Mouse (Mus musculus) left cerebral cortex, postnatal 25 days (tissue): ENCODE data around the gene Lca5. TPM values are rescaled to one million over a fixed set of nuclear protein-coding genes. Genes with fewer than 3 reads are reported as not detected.

Source experiments
- DNase-seq, 2 experiments: peaks; one replicate each; pipeline ENCODE4 v3.0.0; 2022; ENCODE audit warnings: low spot score in 2 of 2, mixed read lengths in 1 of 2
- intact Hi-C: fragments of 180-260 bp; cut with DNase I; formaldehyde crosslinking; loops from one replicate; pipeline ENCODE4 v1.15.1; 2025
- total RNA-seq, 2 experiments: library from RNA; stranded (reverse); gene quantifications; 2 replicates each; pipeline ENCODE4 v1.2.3; 2021

Lca5 gene
- total RNA-seq, 2 experiments from 2014 or later, result 11.7 to 17.1 TPM

DNA sequence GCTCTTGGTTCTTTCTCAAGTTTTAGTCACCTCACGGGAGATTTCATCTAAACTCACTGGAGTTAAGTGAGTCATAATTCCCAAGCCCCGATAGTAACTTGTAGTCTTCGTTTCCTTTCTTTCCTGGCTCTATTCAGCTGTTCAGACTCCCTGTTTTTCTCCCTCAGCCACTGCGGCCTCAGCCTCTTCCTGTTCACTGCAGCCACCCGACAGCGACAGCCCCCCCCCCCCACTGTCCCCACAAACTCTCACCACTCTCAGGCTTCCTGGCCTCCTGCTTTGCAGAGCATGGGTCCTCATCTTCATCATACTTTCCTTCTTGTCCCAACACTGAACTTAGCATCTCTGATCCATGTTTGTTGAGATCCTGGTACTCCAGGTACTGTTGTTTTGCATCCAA lies 42.7 kb downstream of the Lca5 start:
- DNase-seq, result no peak
- intact Hi-C loops, result no loop called here

DNA sequence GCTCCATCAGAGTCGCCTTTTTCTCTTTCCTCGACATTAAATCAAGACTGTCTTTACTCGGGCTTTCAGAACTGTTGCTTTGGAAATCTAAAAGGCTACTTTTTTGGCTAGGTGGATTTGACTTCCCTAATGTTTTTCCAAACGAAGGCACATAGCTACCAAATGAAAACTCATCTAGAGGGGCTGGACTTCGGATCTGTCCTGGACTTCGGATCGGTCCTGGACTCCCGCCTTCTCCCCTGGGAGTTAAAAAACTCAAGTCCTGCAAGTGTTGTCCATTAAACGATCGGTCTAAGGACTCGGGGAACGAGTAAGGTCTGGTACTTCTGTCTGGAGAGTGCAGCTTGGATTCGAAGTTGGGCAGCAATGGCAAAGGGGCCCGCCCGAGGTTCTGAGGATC lies 45.5 kb downstream of the Lca5 start:
- DNase-seq, result no peak
- intact Hi-C loops, result no loop called here

DNA sequence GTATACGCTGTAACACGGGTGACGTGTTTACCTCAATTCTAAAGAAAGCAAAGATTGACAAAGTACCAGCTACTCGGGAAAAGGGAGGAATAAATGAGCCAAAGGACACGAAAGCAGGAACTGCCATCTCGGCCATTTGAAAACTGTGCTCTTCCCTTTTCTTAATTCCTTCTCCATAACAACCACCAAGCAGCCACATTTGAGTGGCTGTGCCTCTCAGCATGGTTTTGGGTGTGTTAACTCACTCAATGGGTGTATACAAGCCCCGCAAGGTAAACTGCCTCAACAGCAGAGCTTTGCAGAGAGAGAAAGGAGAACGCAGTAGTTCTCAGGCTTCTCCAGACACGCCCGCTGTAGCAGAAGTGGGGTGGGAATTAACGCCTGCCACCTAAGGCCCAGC lies 48.9 kb downstream of the Lca5 start:
- intact Hi-C loops, result no loop called here
- no peak for DNase-seq

DNA sequence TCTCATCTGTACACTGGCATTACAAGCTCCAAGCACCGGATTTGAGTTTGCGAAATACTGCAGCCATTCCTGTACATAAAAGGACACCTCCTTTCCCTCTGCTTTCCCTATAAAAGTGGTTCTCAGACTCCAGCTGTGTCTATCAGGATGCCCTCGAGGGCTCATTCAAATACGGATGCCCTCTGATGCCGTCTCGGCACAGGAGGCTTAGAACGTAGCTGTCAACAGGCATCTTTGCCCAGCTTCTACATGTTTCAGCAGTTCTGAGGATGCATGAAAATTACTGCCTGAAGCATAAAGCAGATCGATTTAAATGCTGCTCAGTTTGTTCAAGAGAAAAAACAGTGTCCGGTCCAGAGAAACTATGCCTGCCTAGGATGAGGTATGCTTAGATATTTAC lies 51.4 kb downstream of the Lca5 start:
- intact Hi-C loops, result no loop called here
- no peak for DNase-seq

DNA sequence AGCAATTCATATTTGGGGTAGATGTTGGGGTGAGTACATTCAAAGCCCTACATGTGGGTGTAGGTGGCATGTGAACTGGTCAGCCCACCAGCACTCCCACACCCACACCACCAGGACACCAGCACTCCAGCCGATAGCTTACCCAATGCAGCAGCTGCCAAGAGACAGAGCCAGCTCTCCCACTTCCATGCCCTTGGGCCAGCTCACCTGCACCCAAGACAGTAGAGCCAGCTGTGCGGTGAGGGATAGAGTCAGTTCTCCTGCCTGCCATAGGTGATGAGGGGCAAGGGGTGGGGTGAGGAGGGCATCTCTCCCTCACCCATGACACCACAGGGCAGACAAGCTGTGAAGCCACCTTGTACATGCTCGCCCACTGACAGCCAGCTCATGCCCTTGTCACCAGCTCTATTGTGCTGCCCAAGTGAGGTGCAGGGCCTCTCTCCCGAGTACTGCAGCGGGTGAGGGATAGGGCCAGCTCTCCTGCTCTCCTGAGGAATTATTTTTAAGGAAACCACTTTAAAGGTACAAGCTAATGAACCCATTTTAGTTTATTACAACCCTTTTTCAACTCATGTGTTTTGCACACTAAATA lies 54.6 kb downstream of the Lca5 start:
- DNase-seq, result no peak
- intact Hi-C loops, result no loop called here

DNA sequence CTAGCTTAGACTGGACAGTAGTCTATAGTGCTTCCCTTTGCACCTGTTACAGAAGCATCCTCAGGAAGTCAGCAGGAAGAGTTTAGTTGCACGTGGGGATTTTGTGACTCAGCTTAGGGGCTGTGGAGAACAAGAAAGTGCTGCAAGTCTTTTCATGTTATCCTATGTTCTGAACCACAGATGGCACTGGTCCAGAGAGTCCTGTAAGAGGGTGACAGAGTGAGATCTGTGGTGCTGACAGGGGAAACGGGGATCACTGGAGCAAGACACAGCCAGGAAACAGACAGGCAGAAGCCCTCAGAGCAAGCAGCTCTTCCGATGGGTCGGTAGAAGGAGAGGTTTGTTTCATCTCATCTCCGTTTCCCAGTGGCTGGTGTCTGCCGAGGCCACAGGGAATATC lies 55.6 kb downstream of the Lca5 start:
- DNase-seq, result no peak
- intact Hi-C loops, result no loop called here

DNA sequence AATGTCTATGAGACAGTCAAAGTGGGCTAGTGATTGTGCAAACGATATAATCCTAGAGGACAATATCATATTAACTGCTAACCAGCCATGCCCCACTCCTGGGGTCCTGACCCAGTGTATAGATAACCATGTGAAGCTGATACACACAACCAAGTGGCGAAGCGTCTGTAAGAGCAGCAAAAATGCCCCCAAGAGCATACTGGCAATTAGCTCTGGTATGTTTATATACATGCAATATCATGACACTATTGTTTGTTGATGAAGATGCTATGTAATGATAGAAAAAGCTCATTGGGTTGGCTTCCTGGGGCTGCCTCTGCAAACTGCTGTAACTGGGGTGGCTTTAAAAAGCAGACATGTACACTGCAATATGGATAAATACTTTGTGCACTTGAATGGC lies 57.7 kb downstream of the Lca5 start:
- no peak for DNase-seq
- intact Hi-C loops, result loop anchor here (5.0 kb wide), 2 partner anchors 229 to 309 kb away; no protein-coding TSS in a partner anchor

GRCm38 (mm10) chr9:83382775-83383174 lies 58.2 kb downstream of the Lca5 start:
- no peak for DNase-seq
- intact Hi-C loops, result loop anchor here (5.0 kb wide), 2 partner anchors 230 to 310 kb away; no protein-coding TSS in a partner anchor

DNA sequence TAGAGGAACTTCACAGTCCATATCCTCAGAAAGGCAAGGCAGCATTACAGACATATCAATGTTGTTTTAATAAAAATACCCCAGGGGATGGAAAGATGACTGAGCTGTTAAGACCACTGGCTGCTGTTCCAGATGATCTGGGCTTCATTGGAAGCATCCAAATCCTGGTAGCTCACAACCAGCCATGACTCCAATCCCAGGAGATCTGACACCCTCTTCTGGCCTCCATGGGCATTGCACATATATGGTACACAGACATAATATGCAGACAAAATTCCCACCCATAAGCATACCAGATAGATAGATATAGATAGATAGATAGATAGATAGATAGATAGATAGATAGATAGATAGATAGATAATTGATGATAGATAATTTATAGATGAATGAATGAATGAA lies 59.6 kb downstream of the Lca5 start:
- intact Hi-C loops, result loop anchor here (5.0 kb wide), 2 partner anchors 231 to 311 kb away; no protein-coding TSS in a partner anchor
- DNase-seq, result no peak

GRCm38 (mm10) chr9:83379661-83380060 lies 61.3 kb downstream of the Lca5 start:
- intact Hi-C loops, result loop anchor here (5.0 kb wide), 2 partner anchors 233 to 313 kb away; no protein-coding TSS in a partner anchor

DNA sequence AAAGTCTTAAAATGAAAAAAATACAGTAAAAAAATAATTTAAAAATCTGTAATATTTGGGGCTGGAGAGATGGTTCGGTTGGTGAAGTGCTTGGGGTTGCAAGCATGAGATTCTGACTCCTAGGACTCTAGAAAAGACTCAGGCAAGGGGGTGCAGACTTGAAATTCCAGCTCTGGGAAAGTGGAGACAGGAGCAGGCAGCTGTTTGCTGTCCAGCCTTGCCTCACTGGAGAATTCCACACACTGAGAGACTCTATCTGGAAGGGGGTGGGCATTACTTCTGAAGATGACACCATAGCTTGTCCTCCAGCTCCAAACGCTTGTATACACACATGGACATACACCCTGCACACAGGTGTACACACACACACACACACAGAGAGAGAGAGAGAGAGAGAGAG lies 63.8 kb downstream of the Lca5 start:
- intact Hi-C loops, result no loop called here
- DNase-seq, result no peak

More at GRCm38 (mm10) chr9:83379661-83380060, 61.3 kb downstream of the Lca5 start:
- no peak for DNase-seq

DNA sequence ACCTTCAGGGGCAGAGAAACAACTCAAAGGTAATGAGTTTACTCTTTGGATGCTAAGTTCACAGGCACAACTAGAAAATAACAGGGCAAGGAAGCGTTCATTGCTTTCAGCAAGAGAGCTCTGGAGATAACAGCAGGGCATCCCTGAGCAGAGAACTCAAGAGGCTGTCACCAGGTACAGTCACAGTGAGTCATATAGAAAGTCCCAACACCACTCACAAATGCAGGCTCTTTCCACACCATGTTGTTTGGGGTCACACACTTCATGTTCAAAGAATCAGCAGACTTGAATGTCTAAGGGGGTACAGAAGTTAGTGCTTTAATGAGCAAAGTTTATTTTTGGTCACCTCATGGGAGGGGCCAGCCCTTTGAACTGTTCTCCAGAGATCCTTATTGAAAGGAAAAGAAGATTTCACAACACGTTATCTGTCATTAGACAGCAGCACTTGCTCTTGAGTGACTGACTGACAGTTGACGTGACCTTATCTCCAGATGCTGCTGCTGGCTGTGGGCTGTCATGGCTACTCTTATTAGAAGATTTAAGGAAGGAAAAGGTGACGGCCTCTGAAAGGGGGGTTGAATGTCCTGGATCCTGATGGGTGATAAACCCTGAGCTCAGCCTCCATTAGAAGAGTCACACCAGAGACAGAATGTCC lies 65.3 kb downstream of the Lca5 start:
- intact Hi-C loops, result no loop called here
- DNase-seq, result no peak

GRCm38 (mm10) chr9:83370907-83371306 lies 70.0 kb downstream of the Lca5 start:
- peak in 1 of 2 experiments; percentile 25 for DNase-seq
- intact Hi-C loops, result loop anchor here (5.0 kb wide), 1 partner anchor 394 kb away; the partner anchor contains the start of gene Phip

GRCm38 (mm10) chr9:83368234-83368633 lies 72.7 kb downstream of the Lca5 start:
- intact Hi-C loops, result loop anchor here (5.0 kb wide), 1 partner anchor 221 kb away; the partner anchor contains the start of gene Hmgn3
- DNase-seq, result no peak

DNA sequence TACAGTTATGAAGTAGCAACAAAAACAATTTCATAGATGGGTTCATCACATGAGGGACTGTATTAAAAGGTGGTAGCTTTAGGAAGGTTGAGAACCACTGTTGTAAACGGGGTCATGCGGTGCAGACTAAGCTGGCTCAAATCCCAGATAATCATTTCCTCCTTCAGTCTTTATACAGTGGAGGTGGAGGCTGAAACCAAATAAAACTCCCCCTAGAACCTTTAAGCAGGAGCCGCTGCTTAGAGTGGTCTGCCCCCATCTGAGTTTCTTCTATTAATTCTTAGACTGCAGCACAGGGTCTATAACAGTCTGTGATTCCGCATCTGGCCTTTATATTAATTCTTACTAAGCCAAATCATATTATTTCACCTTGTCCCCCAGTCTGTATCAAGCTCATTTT lies 85.1 kb downstream of the Lca5 start:
- DNase-seq, result no peak
- intact Hi-C loops, result no loop called here

- intact Hi-C loops, result no loop called here
- DNase-seq, result no peak
Observed at GRCm38 (mm10) chr9:83353316-83353715, 87.6 kb downstream of the Lca5 start.

DNA sequence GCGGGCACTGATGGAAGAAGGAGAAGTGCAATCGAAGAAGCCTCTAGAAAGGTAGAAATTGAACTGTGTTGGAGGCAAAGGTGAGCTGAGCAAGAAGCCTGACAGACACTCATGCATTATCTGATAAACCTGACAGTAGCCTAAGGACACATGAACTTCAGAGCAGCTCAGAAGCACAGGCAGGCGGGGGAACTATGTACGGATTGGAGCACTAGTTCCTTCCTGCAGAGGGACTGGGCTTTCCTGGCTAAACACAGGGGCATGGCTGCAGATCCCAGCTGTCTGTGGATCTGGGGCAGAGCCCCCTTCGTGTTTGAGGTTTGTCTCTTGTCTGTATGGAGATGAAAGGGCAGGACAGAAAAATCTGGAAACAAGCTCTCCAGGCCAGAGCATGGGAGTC lies 89.8 kb downstream of the Lca5 start:
- intact Hi-C loops, result no loop called here
- DNase-seq, result no peak

DNA sequence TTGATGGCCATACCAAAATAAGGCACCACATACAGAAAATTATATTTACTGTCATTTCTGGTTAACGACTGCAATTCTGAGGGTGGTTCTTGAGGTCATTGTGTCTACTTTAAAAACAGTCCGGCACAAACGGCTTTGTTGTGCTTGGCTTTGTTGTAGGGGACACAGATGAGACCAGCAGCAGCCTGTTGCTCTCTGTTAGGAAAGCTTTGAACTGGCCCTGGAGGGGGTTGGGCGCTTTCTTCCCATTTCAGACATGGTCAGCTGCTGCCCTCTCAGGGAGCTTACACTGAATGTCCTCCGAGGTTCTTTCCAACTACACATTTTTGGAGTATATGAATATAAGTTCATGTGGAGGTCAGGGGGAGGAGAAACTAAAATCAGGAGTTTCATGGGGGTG lies 90.3 kb downstream of the Lca5 start:
- intact Hi-C loops, result no loop called here
- DNase-seq, result peak in 1 of 2 experiments; percentile 43

DNA sequence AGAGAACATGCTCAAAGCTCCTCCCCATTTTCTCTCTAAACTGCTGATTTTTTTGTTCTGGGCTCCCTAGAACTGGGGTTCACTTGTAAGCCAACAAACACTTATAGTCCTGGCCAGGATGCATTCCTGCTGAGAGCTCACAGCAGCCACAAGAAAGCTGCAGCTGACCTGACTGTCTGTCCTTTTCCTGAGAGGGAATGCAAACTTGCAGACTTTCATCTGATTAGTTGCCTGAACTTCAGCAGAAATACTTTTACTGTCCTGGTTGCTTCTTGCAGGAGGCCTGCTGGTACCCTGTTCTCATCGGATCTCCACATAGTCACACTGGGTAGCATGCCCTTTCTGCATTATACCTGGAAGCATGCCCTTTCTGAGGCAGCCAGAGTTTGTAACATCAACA lies 91.0 kb downstream of the Lca5 start:
- intact Hi-C loops, result no loop called here

GRCm38 (mm10) chr9:83349504-83349903 lies 91.4 kb downstream of the Lca5 start:
- peak; percentile 38 to 84 for DNase-seq
- intact Hi-C loops, result no loop called here

More for the DNA sequence above, 91.0 kb downstream of the Lca5 start:
- DNase-seq, result peak in 1 of 2 experiments; percentile 15

- DNase-seq, result no peak
- intact Hi-C loops, result no loop called here
Observed at GRCm38 (mm10) chr9:83347521-83347920, 93.4 kb downstream of the Lca5 start.
